Mouse (Mus musculus) lung, adult 2 months (tissue): Measurements from ENCODE around the gene Hhatl. TPM values are rescaled to one million over a fixed set of nuclear protein-coding genes. Genes with fewer than 3 reads are reported as not detected.
A peak's percentile ranks its signal among the peaks of the same experiment; 100 is the strongest.

ENCODE experiments used
- DNase-seq: peaks from one replicate; pipeline ENCODE4 v3.0.0; 2022
- H3K4me1 ChIP-seq: fragments of 200-500 bp; 2 replicates; pipeline ENCODE4 v1.6.1; 2011; ENCODE audit warnings: low read length; ENCODE audit not compliant: control insufficient read depth, insufficient read depth
- H3K4me3 ChIP-seq: fragments of 200-500 bp; replicated peaks from 2 replicates; pipeline ENCODE3; 2011; ENCODE audit warnings: low read depth, mild to moderate bottlenecking, control low read depth, low read length; ENCODE audit errors: extremely low read depth
- CTCF ChIP-seq: fragments of 200-500 bp; IDR thresholded peaks from 2 replicates; pipeline ENCODE4 v1.5.1; 2011; ENCODE audit warnings: mild to moderate bottlenecking, low read length, control low read depth; ENCODE audit not compliant: insufficient read depth
- POLR2A ChIP-seq: fragments of 200-500 bp; IDR thresholded peaks from 2 replicates; pipeline ENCODE4 v1.6.1; 2011; ENCODE audit warnings: low read depth, mild to moderate bottlenecking, control low read depth, low read length, borderline replicate concordance; ENCODE audit errors: extremely low read depth
- WGBS: fragments of 180-500 bp; shearing (Covaris S2); methylation state at CpG from one replicate; pipeline ENCODE4 v1.1.7; 2018; 5-methylcytosine and 5-hydroxymethylcytosine counted together
- polyA plus RNA-seq: library from polyadenylated mRNA; depleted of rRNA; stranded (reverse); fragments of >200 nt; gene quantifications from 2 replicates; pipeline ENCODE4 v1.2.3, GENCODE M21; 2012

Gene Hhatl
- polyA plus RNA-seq, 1 experiment, result 11.0 TPM

DNA sequence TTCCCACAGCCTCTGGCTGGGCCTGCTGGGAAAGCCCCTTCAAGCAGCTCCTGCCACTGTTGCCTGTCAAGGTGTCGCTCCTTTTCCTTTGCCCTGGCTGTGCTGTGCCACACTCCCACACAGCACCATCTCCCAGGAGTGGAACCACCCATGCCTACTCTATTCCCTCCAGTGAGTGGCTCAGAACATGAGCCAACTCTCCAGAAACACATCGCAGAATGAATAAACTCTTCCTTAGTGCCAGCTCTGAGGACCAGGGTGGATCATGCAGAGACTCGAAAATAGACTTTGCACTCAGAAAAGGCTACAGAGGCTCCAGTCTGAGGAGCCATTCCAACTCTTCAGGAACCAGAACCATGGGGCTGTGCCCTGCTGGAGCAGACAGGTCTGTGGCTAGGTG lies 34.0 kb upstream of the Hhatl start:
- TF ChIP-seq CTCF, result no peak
- TF ChIP-seq POLR2A, result no peak
- DNase-seq, result no peak
- 77% methylated on average over 3 of the region's 3 CpGs for WGBS
- Histone ChIP-seq H3K4me1 (no peaks in the 10 kb centered on the region), H3K4me3 (no peak overlapping the region)

GRCm38 (mm10) chr9:121823991-121824390 lies 31.7 kb upstream of the Hhatl start:
- TF ChIP-seq CTCF (no peak), POLR2A (no peak)
- Histone ChIP-seq H3K4me3 (no peak overlapping the region), H3K4me1 (peaks cover 4% of the 10 kb centered on the region; the same call in 1 of the 2 replicates)
- 79% methylated on average over 7 of the region's 7 CpGs for WGBS
- DNase-seq, result no peak

GRCm38 (mm10) chr9:121823051-121823450 lies 30.7 kb upstream of the Hhatl start:
- H3K4me1 ChIP-seq, result peaks cover 4% of the 10 kb centered on the region; the same call in 1 of the 2 replicates
- 90% methylated on average over 1 of the region's 1 CpGs for WGBS
- no peak for DNase-seq
- TF ChIP-seq POLR2A (no peak), CTCF (no peak)
- H3K4me3 ChIP-seq, result no peak overlapping the region

DNA sequence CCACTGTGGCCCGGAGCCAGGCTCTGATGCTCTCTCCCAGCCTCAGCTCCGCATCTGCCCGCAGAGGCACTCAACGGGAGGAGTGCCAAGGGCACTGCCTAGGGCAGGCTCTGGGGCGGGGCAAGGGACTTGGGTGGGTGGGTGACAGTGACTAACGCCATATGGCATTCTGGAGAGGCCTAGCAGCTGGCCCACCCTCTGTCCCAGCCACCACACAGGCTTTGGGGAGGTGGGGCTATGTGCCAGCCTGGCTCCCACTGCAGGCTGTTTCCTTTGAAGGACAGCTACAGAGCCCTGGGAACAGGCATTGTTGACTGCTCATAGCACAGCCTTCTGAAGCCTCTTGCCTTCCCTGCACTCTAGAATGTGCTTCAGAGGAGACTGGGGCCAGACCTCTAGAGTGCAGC lies 30.3 kb upstream of the Hhatl start:
- 55% methylated on average over 6 of the region's 6 CpGs for WGBS
- TF ChIP-seq POLR2A (no peak), CTCF (no peak)
- H3K4me3 ChIP-seq, result no peak overlapping the region
- peaks cover 4% of the 10 kb centered on the region; the same call in 1 of the 2 replicates for H3K4me1 ChIP-seq
- no peak for DNase-seq

DNA sequence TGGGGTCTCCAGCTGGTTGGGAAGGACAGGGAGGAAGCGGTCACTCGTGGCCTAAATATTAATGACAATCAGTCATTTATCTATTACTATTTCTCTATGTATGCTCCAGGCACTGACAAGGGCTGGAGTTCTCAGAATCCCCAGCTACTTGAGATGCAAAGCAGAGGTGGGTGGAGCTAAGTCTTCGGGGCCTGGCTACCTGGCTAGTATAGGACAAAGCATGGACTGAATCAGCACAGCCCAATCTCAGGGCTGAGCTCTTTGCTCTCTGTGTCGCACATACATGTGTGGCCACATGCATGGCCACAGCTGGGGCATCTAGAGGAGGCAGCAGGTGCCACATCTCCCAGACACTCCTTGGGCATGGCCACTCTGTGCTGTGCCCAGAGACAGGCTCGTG lies 28.5 kb upstream of the Hhatl start:
- no peak overlapping the region for H3K4me3 ChIP-seq
- no peak for DNase-seq
- peaks cover 4% of the 10 kb centered on the region; the same call in 1 of the 2 replicates for H3K4me1 ChIP-seq
- 68% methylated on average over 5 of the region's 5 CpGs for WGBS
- TF ChIP-seq POLR2A (no peak), CTCF (no peak)

DNA sequence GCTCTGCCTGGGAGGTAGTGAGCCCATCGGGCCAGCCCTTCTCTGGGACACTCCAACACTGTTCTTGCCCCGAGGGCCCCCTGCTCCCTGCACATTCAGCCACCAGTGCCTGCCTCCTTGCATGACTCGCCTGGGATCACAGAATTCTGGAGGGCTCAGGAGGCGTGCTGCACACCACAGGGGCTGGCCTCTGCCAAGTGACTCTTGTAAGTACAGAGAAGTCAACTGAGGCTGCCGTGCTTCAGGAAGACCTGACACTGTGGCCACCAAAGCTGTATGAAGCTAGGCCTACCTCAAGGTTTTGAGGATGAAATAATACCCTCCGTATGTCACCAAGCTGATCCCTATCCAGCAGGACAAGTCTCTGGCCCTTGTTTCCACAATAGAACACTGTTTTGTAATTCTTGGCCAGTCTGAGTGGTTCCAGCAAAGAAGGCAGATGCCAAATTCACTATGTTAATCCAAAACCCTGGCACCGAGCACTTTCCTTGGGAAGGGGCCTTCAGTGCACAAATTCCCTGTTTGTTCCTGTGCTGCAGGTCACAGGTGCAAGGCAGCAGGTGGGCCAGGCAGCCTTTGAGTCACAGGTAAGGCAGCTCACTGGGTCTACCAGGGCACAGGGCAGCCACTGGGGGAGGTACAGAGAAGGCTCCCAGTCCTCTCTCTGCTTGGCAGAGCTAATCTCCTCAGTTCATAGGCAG lies 27.6 kb upstream of the Hhatl start:
- Histone ChIP-seq H3K4me3 (no peak overlapping the region), H3K4me1 (peaks cover 4% of the 10 kb centered on the region; the same call in 1 of the 2 replicates)
- DNase-seq, result no peak
- no peak for TF ChIP-seq POLR2A
- TF ChIP-seq CTCF, result no peak
- 55% methylated on average over 7 of the region's 7 CpGs for WGBS

- no peak for DNase-seq
Measured at GRCm38 (mm10) chr9:121819073-121819770, 26.9 kb upstream of the Hhatl start.

GRCm38 (mm10) chr9:121815183-121815582 lies 22.9 kb upstream of the Hhatl start:
- peaks cover 5% of the 10 kb centered on the region; the same call in 1 of the 2 replicates for H3K4me1 ChIP-seq
- no peak overlapping the region for H3K4me3 ChIP-seq
- 50% methylated on average over 6 of the region's 6 CpGs for WGBS
- TF ChIP-seq POLR2A, result no peak
- TF ChIP-seq CTCF, result no peak
- no peak for DNase-seq

More at GRCm38 (mm10) chr9:121819073-121819770, 26.9 kb upstream of the Hhatl start:
- TF ChIP-seq POLR2A (no peak), CTCF (no peak)
- no peak overlapping the region for H3K4me3 ChIP-seq
- peaks cover 4% of the 10 kb centered on the region; the same call in 1 of the 2 replicates for H3K4me1 ChIP-seq
- 51% methylated on average over 9 of the region's 9 CpGs for WGBS

DNA sequence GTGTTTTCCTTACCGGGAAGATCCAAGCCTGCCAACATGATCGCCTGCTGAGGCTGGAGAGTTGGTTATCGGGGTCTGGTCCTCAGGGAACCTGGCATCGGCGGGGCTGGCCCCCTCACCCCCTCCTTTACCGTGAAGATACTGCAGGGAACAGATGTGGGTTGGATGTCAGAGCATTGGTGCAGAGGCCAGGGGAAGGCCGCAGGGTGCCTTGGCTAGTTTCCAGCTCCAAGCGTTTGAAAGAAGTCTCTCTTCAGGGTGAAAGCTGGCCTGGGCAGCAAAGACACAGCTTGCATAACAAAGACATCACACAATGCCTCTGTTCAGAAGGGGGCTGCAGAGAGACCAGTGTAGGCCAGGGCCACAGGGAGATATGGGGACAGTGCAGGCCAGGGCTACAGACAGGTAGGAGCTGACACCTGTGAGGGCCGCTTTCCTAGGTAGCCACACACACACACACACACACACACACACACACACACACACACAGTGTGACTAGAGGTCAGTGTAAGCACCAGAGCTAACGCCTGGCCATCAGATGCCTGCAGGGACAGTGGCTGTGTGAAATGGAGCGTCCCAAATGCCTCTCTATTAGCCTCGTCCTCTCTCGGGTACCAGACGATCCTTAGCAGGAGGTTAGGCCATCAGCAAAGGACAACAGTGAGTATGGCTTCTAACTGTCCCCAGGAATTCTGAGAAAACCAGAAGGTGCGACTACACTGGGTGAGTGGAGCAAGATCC lies 17.9 kb upstream of the Hhatl start:
- no peak overlapping the region for H3K4me3 ChIP-seq
- peak; percentile 16 for DNase-seq
- TF ChIP-seq POLR2A, result no peak
- TF ChIP-seq CTCF, result no peak
- 47% methylated on average over 15 of the region's 15 CpGs for WGBS
- peaks cover 9% of the 10 kb centered on the region for H3K4me1 ChIP-seq
